In the genomic region with DNA sequence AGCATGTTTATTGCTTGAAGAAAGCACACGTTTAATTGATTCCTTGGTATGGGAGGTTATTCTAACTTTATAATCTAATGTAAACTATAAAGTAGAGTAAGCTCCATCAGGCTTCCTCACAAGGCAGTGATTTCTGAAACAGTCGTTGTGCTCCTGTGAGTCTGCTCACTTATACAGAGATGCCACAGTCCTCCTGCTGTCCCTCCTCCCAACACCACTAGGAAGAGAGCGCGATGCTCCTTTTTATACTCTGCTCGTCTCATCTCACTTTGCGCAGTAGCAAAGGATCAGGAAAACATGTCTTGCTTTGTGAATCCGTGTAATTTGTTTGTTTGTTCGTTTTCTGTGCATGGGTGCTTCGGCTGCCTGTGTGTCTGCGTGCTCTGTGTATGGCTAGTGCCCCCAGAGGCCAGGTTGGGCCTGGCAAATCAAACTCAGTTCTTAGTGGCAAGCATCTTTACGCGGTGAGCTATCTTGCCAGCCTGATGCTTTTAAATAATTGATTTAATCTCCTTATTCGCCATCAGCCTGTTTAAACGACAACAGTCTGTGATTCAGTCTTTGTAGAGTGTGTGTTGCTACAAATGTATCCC, we compare ENCODE assay signal across 10 mouse cellular contexts.
DNase-seq lines count a peak whose midpoint lies in the region; ATAC-seq and TF ChIP-seq lines count a peak whose summit lies in the region.
"Had no signal": no experiment of that assay in that cellular context is flagged by ENCODE, and none has a peak within 500 bp of the region (broad histone marks: within the 10 kb centered on the region; RNA-seq: fewer than 3 reads in every experiment).

No protein-coding gene starts in this region.

- TF ChIP-seq CTCF in cerebellum, adult 2 months (IDR thresholded peaks at IDR 0.05; ENCODE audit: borderline replicate concordance, insufficient read depth, low read depth, low read length), result peak; percentile 56; the same call in 1 of the 2 replicates
- peak; percentile 54 for TF ChIP-seq CTCF in stomach, postnatal 0 days (IDR thresholded peaks at IDR 0.05; ENCODE audit: low read depth)
- TF ChIP-seq CTCF in thymus, adult 2 months (IDR thresholded peaks at IDR 0.05; ENCODE audit: borderline replicate concordance, control insufficient read depth, extremely low read depth, insufficient read depth, low read length, poor library complexity), result no peak

- no peaks in the 10 kb centered on the region for H3K9me3 ChIP-seq in hindbrain, embryonic 12.5 days (replicated peaks)
- H3K9me3 ChIP-seq in hindbrain, embryonic 10.5 days, result no peaks in the 10 kb centered on the region
- no peaks in the 10 kb centered on the region for H3K9me3 ChIP-seq in neural tube, embryonic 13.5 days
- no peaks in the 10 kb centered on the region for H3K9me3 ChIP-seq in stomach, postnatal 0 days (ENCODE audit: control insufficient read depth, low read length)
- H3K9me3 ChIP-seq: embryonic facial prominence, embryonic 15.5 days had no signal

- 43% methylated on average over 14 of the region's 14 CpGs for WGBS in cerebellum, adult 2 months
- 59% methylated on average over 14 of the region's 14 CpGs for WGBS in hindbrain, embryonic 12.5 days
- WGBS in hindbrain, embryonic 10.5 days, result 61% methylated on average over 14 of the region's 14 CpGs
- 45% methylated on average over 14 of the region's 14 CpGs for WGBS in neural tube, embryonic 13.5 days
- WGBS in stomach, postnatal 0 days, result 56% methylated on average over 14 of the region's 14 CpGs
- WGBS in thymus, adult 2 months, result 70% methylated on average over 14 of the region's 14 CpGs

- H3K27me3 ChIP-seq in cerebellum, adult 2 months (ENCODE audit: control insufficient read depth, insufficient read depth, low read length), result no peaks in the 10 kb centered on the region
- no peaks in the 10 kb centered on the region for H3K27me3 ChIP-seq in hindbrain, embryonic 12.5 days
- H3K27me3 ChIP-seq in hindbrain, embryonic 10.5 days (ENCODE audit: insufficient read depth, poor library complexity, severe bottlenecking), result no peaks in the 10 kb centered on the region
- no peaks in the 10 kb centered on the region for H3K27me3 ChIP-seq in neural tube, embryonic 13.5 days
- H3K27me3 ChIP-seq in stomach, postnatal 0 days (ENCODE audit: control insufficient read depth, insufficient read depth, low read length), result no peaks in the 10 kb centered on the region
- H3K27me3 ChIP-seq in thymus, adult 2 months (ENCODE audit: control insufficient read depth, insufficient read depth, low read length), result no peaks in the 10 kb centered on the region
- H3K27me3 ChIP-seq: embryonic facial prominence, embryonic 15.5 days; limb, embryonic 13.5 days had no signal

- no peaks in the 10 kb centered on the region for H3K36me3 ChIP-seq in hindbrain, embryonic 12.5 days
- H3K36me3 ChIP-seq in hindbrain, embryonic 10.5 days, result no peaks in the 10 kb centered on the region
- no peaks in the 10 kb centered on the region for H3K36me3 ChIP-seq in neural tube, embryonic 13.5 days
- H3K36me3 ChIP-seq in stomach, postnatal 0 days (ENCODE audit: control insufficient read depth, insufficient read depth, low read length), result no peaks in the 10 kb centered on the region
- H3K36me3 ChIP-seq in thymus, adult 2 months (ENCODE audit: control insufficient read depth, insufficient read depth, low read length), result no peaks in the 10 kb centered on the region
- H3K36me3 ChIP-seq: embryonic facial prominence, embryonic 15.5 days; limb, embryonic 13.5 days had no signal

- TF ChIP-seq EP300 in stomach, postnatal 0 days (optimal IDR thresholded peaks at IDR 0.05), result no peak

- H3K27ac ChIP-seq in cerebellum, adult 2 months (ENCODE audit: insufficient read depth, low read length), result no peak overlapping the region
- no peak overlapping the region for H3K27ac ChIP-seq in hindbrain, embryonic 12.5 days
- no peak overlapping the region for H3K27ac ChIP-seq in hindbrain, embryonic 10.5 days
- H3K27ac ChIP-seq in neural tube, embryonic 13.5 days (replicated peaks), result no peak overlapping the region
- H3K27ac ChIP-seq in stomach, postnatal 0 days (replicated peaks), result no peak overlapping the region
- H3K27ac ChIP-seq in thymus, adult 2 months (ENCODE audit: control insufficient read depth, insufficient read depth, low read length), result no peak overlapping the region
- H3K27ac ChIP-seq: embryonic facial prominence, embryonic 15.5 days; limb, embryonic 13.5 days had no signal

- H3K9ac ChIP-seq in hindbrain, embryonic 12.5 days, result no peak overlapping the region
- H3K9ac ChIP-seq in neural tube, embryonic 13.5 days, result no peak overlapping the region
- no peak overlapping the region for H3K9ac ChIP-seq in stomach, postnatal 0 days (ENCODE audit: low read length)
- H3K9ac ChIP-seq: embryonic facial prominence, embryonic 15.5 days; limb, embryonic 13.5 days had no signal

- no peak for ATAC-seq in hindbrain, embryonic 12.5 days (ENCODE audit: low FRiP score)
- no peak for ATAC-seq in neural tube, embryonic 13.5 days (ENCODE audit: low read depth)
- no peak for ATAC-seq in stomach, postnatal 0 days (ENCODE audit: low FRiP score, low TSS enrichment)

- no peak for TF ChIP-seq POLR2A in cerebellum, adult 2 months (IDR thresholded peaks at IDR 0.05; ENCODE audit: borderline replicate concordance, insufficient read depth, low read length)
- no peak for TF ChIP-seq POLR2A in thymus, adult 2 months (IDR thresholded peaks at IDR 0.05; ENCODE audit: control insufficient read depth, extremely low read depth, insufficient read depth, low read length, poor library complexity)

- H3K4me1 ChIP-seq in cerebellum, adult 2 months (ENCODE audit: control insufficient read depth, insufficient read depth, low read length), result 0 out of 2 replicates have a peak, but pooled peaks cover 3% of the 10 kb centered on the region
- peaks cover 13% of the 10 kb centered on the region; the same call in 1 of the 2 replicates for H3K4me1 ChIP-seq in hindbrain, embryonic 12.5 days
- H3K4me1 ChIP-seq in hindbrain, embryonic 10.5 days (replicated peaks), result 0 out of 2 replicates have a peak, but pooled peaks cover 3% of the 10 kb centered on the region
- peaks cover 14% of the 10 kb centered on the region for H3K4me1 ChIP-seq in neural tube, embryonic 13.5 days (replicated peaks)
- H3K4me1 ChIP-seq in stomach, postnatal 0 days (replicated peaks; ENCODE audit: control insufficient read depth, insufficient read depth), result no peaks in the 10 kb centered on the region
- no peaks in the 10 kb centered on the region for H3K4me1 ChIP-seq in thymus, adult 2 months (replicated peaks; ENCODE audit: control insufficient read depth, insufficient read depth, low read length)

- no peak overlapping the region for H3K4me3 ChIP-seq in cerebellum, adult 2 months (replicated peaks; ENCODE audit: insufficient read depth, low read depth, low read length)
- no peak overlapping the region for H3K4me3 ChIP-seq in hindbrain, embryonic 12.5 days
- no peak overlapping the region for H3K4me3 ChIP-seq in hindbrain, embryonic 10.5 days
- H3K4me3 ChIP-seq in neural tube, embryonic 13.5 days, result no peak overlapping the region
- H3K4me3 ChIP-seq in stomach, postnatal 0 days (ENCODE audit: low read depth, low read length), result no peak overlapping the region
- no peak overlapping the region for H3K4me3 ChIP-seq in thymus, adult 2 months (ENCODE audit: control insufficient read depth, insufficient read depth, low read length)
- H3K4me3 ChIP-seq: embryonic facial prominence, embryonic 15.5 days; limb, embryonic 13.5 days had no signal

- H3K4me2 ChIP-seq in hindbrain, embryonic 12.5 days (replicated peaks), result 0 out of 2 replicates have a peak overlapping the region, but pooled peaks have one; percentile 19
- 0 out of 2 replicates have a peak overlapping the region, but pooled peaks have one; percentile 26 for H3K4me2 ChIP-seq in neural tube, embryonic 13.5 days
- H3K4me2 ChIP-seq in stomach, postnatal 0 days (replicated peaks; ENCODE audit: low read depth), result no peak overlapping the region
- H3K4me2 ChIP-seq: embryonic facial prominence, embryonic 15.5 days; limb, embryonic 13.5 days had no signal

- DNase-seq in cerebellum, adult 2 months, result no peak
- DNase-seq in cerebellum, postnatal 36 days, result no peak
- no peak for DNase-seq in hindbrain, embryonic 10.5 days (ENCODE audit: low spot score)
- no peak for DNase-seq in neural tube, embryonic 10.5 days (ENCODE audit: extremely low spot score, low spot score)
- no peak for DNase-seq in stomach, postnatal 0 days (ENCODE audit: low spot score)
- no peak for DNase-seq in thymus, adult 2 months
